In genomic region chr4:156217022-156217669, GRCm38 (mm10) we compare ENCODE assay signal across 13 mouse cellular contexts. TPM values are rescaled to one million over a fixed set of nuclear protein-coding genes. Genes with fewer than 3 reads are reported as not detected.
A peak's percentile ranks its signal among the peaks of the same experiment; 100 is the strongest.
DNase-seq lines count a peak whose midpoint lies in the region; ATAC-seq and TF ChIP-seq lines count a peak whose summit lies in the region.
"Had no signal": no experiment of that assay in that cellular context is flagged by ENCODE, and none has a peak within 500 bp of the region (broad histone marks: within the 10 kb centered on the region; RNA-seq: fewer than 3 reads in every experiment).

No protein-coding gene starts in this region.

- no peaks in the 10 kb centered on the region for H3K4me1 ChIP-seq in forebrain, embryonic 10.5 days
- no peaks in the 10 kb centered on the region for H3K4me1 ChIP-seq in forebrain, embryonic 15.5 days
- no peaks in the 10 kb centered on the region for H3K4me1 ChIP-seq in kidney, embryonic 14.5 days (ENCODE audit: control insufficient read depth, insufficient read depth, low read length)
- H3K4me1 ChIP-seq in kidney, embryonic 15.5 days: no peaks in the 10 kb centered on the region
- H3K4me1 ChIP-seq in heart, embryonic 11.5 days (ENCODE audit: control insufficient read depth, insufficient read depth, low read length): peaks cover 7% of the 10 kb centered on the region
- no peaks in the 10 kb centered on the region for H3K4me1 ChIP-seq in thymus, adult 2 months (replicated peaks; ENCODE audit: control insufficient read depth, insufficient read depth, low read length)
- H3K4me1 ChIP-seq: forebrain, embryonic 13.5 days; liver, embryonic 12.5 days had no signal

- no peaks in the 10 kb centered on the region for H3K27me3 ChIP-seq in forebrain, embryonic 10.5 days (ENCODE audit: poor library complexity, severe bottlenecking)
- no peaks in the 10 kb centered on the region for H3K27me3 ChIP-seq in forebrain, embryonic 15.5 days
- H3K27me3 ChIP-seq in kidney, embryonic 14.5 days (ENCODE audit: control insufficient read depth, insufficient read depth, low read length): no peaks in the 10 kb centered on the region
- H3K27me3 ChIP-seq in kidney, embryonic 15.5 days: no peaks in the 10 kb centered on the region
- no peaks in the 10 kb centered on the region for H3K27me3 ChIP-seq in heart, embryonic 11.5 days (ENCODE audit: control insufficient read depth, insufficient read depth, low read length)
- H3K27me3 ChIP-seq in thymus, adult 2 months (ENCODE audit: control insufficient read depth, insufficient read depth, low read length): no peaks in the 10 kb centered on the region
- H3K27me3 ChIP-seq: forebrain, embryonic 13.5 days had no signal

- H3K9ac ChIP-seq in forebrain, embryonic 15.5 days (replicated peaks): no peak overlapping the region
- H3K9ac ChIP-seq in kidney, embryonic 14.5 days (ENCODE audit: low read depth, low read length): no peak overlapping the region
- H3K9ac ChIP-seq in kidney, embryonic 15.5 days: no peak overlapping the region
- peak overlapping the region; percentile 28; the same call in 1 of the 2 replicates for H3K9ac ChIP-seq in heart, embryonic 11.5 days (ENCODE audit: low read depth, low read length)
- H3K9ac ChIP-seq: forebrain, embryonic 13.5 days; liver, embryonic 12.5 days had no signal

- TF ChIP-seq CTCF in thymus, adult 2 months (IDR thresholded peaks at IDR 0.05; ENCODE audit: borderline replicate concordance, control insufficient read depth, extremely low read depth, insufficient read depth, low read length, poor library complexity): no peak

- H3K4me2 ChIP-seq in forebrain, embryonic 15.5 days (replicated peaks): no peak overlapping the region
- H3K4me2 ChIP-seq in kidney, embryonic 14.5 days (replicated peaks; ENCODE audit: low read depth, low read length): no peak overlapping the region
- H3K4me2 ChIP-seq in kidney, embryonic 15.5 days: no peak overlapping the region
- H3K4me2 ChIP-seq in heart, embryonic 11.5 days: no peak overlapping the region
- H3K4me2 ChIP-seq: forebrain, embryonic 13.5 days; liver, embryonic 12.5 days had no signal

- TF ChIP-seq POLR2A in thymus, adult 2 months (IDR thresholded peaks at IDR 0.05; ENCODE audit: control insufficient read depth, extremely low read depth, insufficient read depth, low read length, poor library complexity): no peak

- H3K27ac ChIP-seq in forebrain, embryonic 10.5 days: 0 out of 2 replicates have a peak overlapping the region, but pooled peaks have one; percentile 25
- H3K27ac ChIP-seq in forebrain, embryonic 15.5 days (replicated peaks): no peak overlapping the region
- H3K27ac ChIP-seq in kidney, embryonic 14.5 days (ENCODE audit: low read depth, low read length): no peak overlapping the region
- no peak overlapping the region for H3K27ac ChIP-seq in kidney, embryonic 15.5 days
- no peak overlapping the region for H3K27ac ChIP-seq in heart, embryonic 11.5 days (ENCODE audit: low read depth, low read length)
- H3K27ac ChIP-seq in thymus, adult 2 months (ENCODE audit: control insufficient read depth, insufficient read depth, low read length): no peak overlapping the region
- H3K27ac ChIP-seq: forebrain, embryonic 13.5 days; liver, embryonic 12.5 days had no signal

- H3K9me3 ChIP-seq in forebrain, embryonic 10.5 days: no peaks in the 10 kb centered on the region
- no peaks in the 10 kb centered on the region for H3K9me3 ChIP-seq in forebrain, embryonic 15.5 days
- H3K9me3 ChIP-seq in kidney, embryonic 14.5 days (ENCODE audit: control insufficient read depth, low read length): no peaks in the 10 kb centered on the region
- no peaks in the 10 kb centered on the region for H3K9me3 ChIP-seq in kidney, embryonic 15.5 days (replicated peaks)
- no peaks in the 10 kb centered on the region for H3K9me3 ChIP-seq in heart, embryonic 11.5 days (replicated peaks; ENCODE audit: control insufficient read depth, low read length)
- H3K9me3 ChIP-seq: forebrain, embryonic 13.5 days; liver, embryonic 12.5 days had no signal

- H3K4me3 ChIP-seq in forebrain, embryonic 10.5 days: no peak overlapping the region
- no peak overlapping the region for H3K4me3 ChIP-seq in forebrain, embryonic 15.5 days
- no peak overlapping the region for H3K4me3 ChIP-seq in kidney, embryonic 14.5 days (ENCODE audit: low read length)
- no peak overlapping the region for H3K4me3 ChIP-seq in kidney, embryonic 15.5 days (replicated peaks)
- no peak overlapping the region for H3K4me3 ChIP-seq in heart, embryonic 11.5 days (ENCODE audit: low read depth, low read length)
- no peak overlapping the region for H3K4me3 ChIP-seq in thymus, adult 2 months (ENCODE audit: control insufficient read depth, insufficient read depth, low read length)
- H3K4me3 ChIP-seq: forebrain, embryonic 13.5 days; liver, embryonic 12.5 days had no signal

- DNase-seq in forebrain, embryonic 10.5 days (ENCODE audit: extremely low spot score, low spot score): no peak
- DNase-seq in heart, postnatal 4 days: peak; percentile 37
- no peak for DNase-seq in thymus, adult 2 months
- DNase-seq: adrenal gland, adult 2 months; embryo, embryonic 11 days had no signal

- 0 out of 2 replicates have a peak, but pooled peaks cover 6% of the 10 kb centered on the region for H3K36me3 ChIP-seq in forebrain, embryonic 10.5 days (replicated peaks)
- no peaks in the 10 kb centered on the region for H3K36me3 ChIP-seq in forebrain, embryonic 15.5 days
- no peaks in the 10 kb centered on the region for H3K36me3 ChIP-seq in kidney, embryonic 14.5 days (ENCODE audit: control insufficient read depth, insufficient read depth, low read length)
- H3K36me3 ChIP-seq in kidney, embryonic 15.5 days: no peaks in the 10 kb centered on the region
- no peaks in the 10 kb centered on the region for H3K36me3 ChIP-seq in heart, embryonic 11.5 days (ENCODE audit: control insufficient read depth, insufficient read depth, low read length)
- no peaks in the 10 kb centered on the region for H3K36me3 ChIP-seq in thymus, adult 2 months (ENCODE audit: control insufficient read depth, insufficient read depth, low read length)
- H3K36me3 ChIP-seq: liver, embryonic 12.5 days had no signal

- 89% methylated on average over 16 of the region's 16 CpGs for WGBS in forebrain, embryonic 10.5 days
- WGBS in forebrain, embryonic 15.5 days: 82% methylated on average over 16 of the region's 16 CpGs
- WGBS in kidney, embryonic 14.5 days: 76% methylated on average over 16 of the region's 16 CpGs
- WGBS in kidney, embryonic 15.5 days: 77% methylated on average over 16 of the region's 16 CpGs
- 65% methylated on average over 16 of the region's 16 CpGs for WGBS in heart, embryonic 11.5 days (ENCODE audit: insufficient replicate concordance)
- WGBS in thymus, adult 2 months: 93% methylated on average over 16 of the region's 16 CpGs

- no peak for ATAC-seq in forebrain, embryonic 15.5 days (replicated peaks)
- ATAC-seq in kidney, embryonic 14.5 days (ENCODE audit: low FRiP score, low TSS enrichment): 0 out of 2 replicates have a peak, but pooled peaks have one; percentile 30
- ATAC-seq in kidney, embryonic 15.5 days (replicated peaks; ENCODE audit: low FRiP score): no peak
- peak; percentile 52; the same call in 1 of the 2 replicates for ATAC-seq in heart, embryonic 11.5 days (replicated peaks; ENCODE audit: insufficient number of reproducible peaks, low FRiP score, low TSS enrichment)
- ATAC-seq in activated CD4-positive, CD25-positive, alpha-beta regulatory T cell, adult 4 months: no peak
- ATAC-seq: forebrain, embryonic 13.5 days; liver, embryonic 12.5 days had no signal

RNA-seq across cellular contexts. Expression of gene Perm1, which starts 1.5 kb away (rescaled TPM):
- 1.1 TPM in 2 replicates for polyA plus RNA-seq in forebrain, embryonic 10.5 days (2016; fragmentation: Nextera tagmentation; extraction: Ambion mirVana)
- 1.7 and 2.0 TPM in 2 replicates for polyA plus RNA-seq in forebrain, embryonic 15.5 days (2015; fragmentation: Nextera tagmentation; extraction: Ambion mirVana)
- 0.67 and 0.92 TPM in 2 replicates for polyA plus RNA-seq in kidney, embryonic 14.5 days (2014; fragmentation: Nextera tagmentation; extraction: Ambion mirVana)
- polyA plus RNA-seq in kidney, embryonic 15.5 days (2015; fragmentation: Nextera tagmentation; extraction: Ambion mirVana): 0.84 and 1.0 TPM in 2 replicates
- polyA plus RNA-seq in heart, embryonic 11.5 days (2014; fragmentation: Nextera tagmentation; extraction: Ambion mirVana): 0.58 and 0.72 TPM in 2 replicates
- 100 to 1,000 TPM in 1 of 2 experiments, 10 to 100 TPM in 1; 91.2 to 106 TPM for total RNA-seq in heart, postnatal 4 days (2021)
- polyA plus RNA-seq in thymus, adult 2 months (2012; rRNA removed): 2.0 and 9.5 TPM in 2 replicates
- 1 to 10 TPM in 1 of 2 experiments, under 1 TPM in 1; 0.30 to 1.3 TPM for polyA plus RNA-seq in activated CD4-positive, CD25-positive, alpha-beta regulatory T cell, adult 4 months (2017; shearing (Covaris generic))
- total RNA-seq: megakaryocyte-erythroid progenitor cell, adult 5-6 weeks had no signal

RNA-seq across cellular contexts. Expression of gene AW011738, which starts 14.0 kb away (rescaled TPM):
- polyA plus RNA-seq in forebrain, embryonic 10.5 days (2016; fragmentation: Nextera tagmentation; extraction: Ambion mirVana): 3.9 and 4.4 TPM in 2 replicates
- 4.2 and 4.3 TPM in 2 replicates for polyA plus RNA-seq in forebrain, embryonic 15.5 days (2015; fragmentation: Nextera tagmentation; extraction: Ambion mirVana)
- polyA plus RNA-seq in kidney, embryonic 14.5 days (2014; fragmentation: Nextera tagmentation; extraction: Ambion mirVana): 1.0 and 1.6 TPM in 2 replicates
- polyA plus RNA-seq in kidney, embryonic 15.5 days (2015; fragmentation: Nextera tagmentation; extraction: Ambion mirVana): 7.6 and 7.8 TPM in 2 replicates
- polyA plus RNA-seq in heart, embryonic 11.5 days (2014; fragmentation: Nextera tagmentation; extraction: Ambion mirVana): 0.70 and 1.0 TPM in 2 replicates
- total RNA-seq in heart, postnatal 4 days (2021): 1 to 10 TPM; 7.6 to 7.7 TPM
- 10.0 and 10.8 TPM in 2 replicates for polyA plus RNA-seq in thymus, adult 2 months (2012; rRNA removed)
- polyA plus RNA-seq in activated CD4-positive, CD25-positive, alpha-beta regulatory T cell, adult 4 months (2017; shearing (Covaris generic)): 1 to 10 TPM; 2.6 to 7.4 TPM

RNA-seq across cellular contexts. Expression of gene Isg15, which starts 16.5 kb away (rescaled TPM):
- 0.38 and 0.43 TPM in 2 replicates for polyA plus RNA-seq in forebrain, embryonic 10.5 days (2016; fragmentation: Nextera tagmentation; extraction: Ambion mirVana)
- 1.5 and 2.1 TPM in 2 replicates for polyA plus RNA-seq in forebrain, embryonic 15.5 days (2015; fragmentation: Nextera tagmentation; extraction: Ambion mirVana)
- 0.36 TPM in 1 of 2 replicates, not detected in the other for polyA plus RNA-seq in kidney, embryonic 14.5 days (2014; fragmentation: Nextera tagmentation; extraction: Ambion mirVana)
- polyA plus RNA-seq in kidney, embryonic 15.5 days (2015; fragmentation: Nextera tagmentation; extraction: Ambion mirVana): 2.4 and 2.5 TPM in 2 replicates
- polyA plus RNA-seq in heart, embryonic 11.5 days (2014; fragmentation: Nextera tagmentation; extraction: Ambion mirVana): 0.29 and 0.41 TPM in 2 replicates
- total RNA-seq in heart, postnatal 4 days (2021): 1 to 10 TPM; 1.3 to 1.4 TPM
- polyA plus RNA-seq in thymus, adult 2 months (2012; rRNA removed): 40.6 and 51.1 TPM in 2 replicates
- polyA plus RNA-seq in activated CD4-positive, CD25-positive, alpha-beta regulatory T cell, adult 4 months (2017; shearing (Covaris generic)): 10 to 100 TPM; 29.5 to 84.6 TPM

RNA-seq across cellular contexts. Expression of gene Plekhn1, which starts 17.5 kb away (rescaled TPM):
- 21.9 and 23.1 TPM in 2 replicates for polyA plus RNA-seq in forebrain, embryonic 10.5 days (2016; fragmentation: Nextera tagmentation; extraction: Ambion mirVana)
- polyA plus RNA-seq in forebrain, embryonic 15.5 days (2015; fragmentation: Nextera tagmentation; extraction: Ambion mirVana): 27.3 and 29.0 TPM in 2 replicates
- 17.4 and 20.3 TPM in 2 replicates for polyA plus RNA-seq in kidney, embryonic 14.5 days (2014; fragmentation: Nextera tagmentation; extraction: Ambion mirVana)
- polyA plus RNA-seq in kidney, embryonic 15.5 days (2015; fragmentation: Nextera tagmentation; extraction: Ambion mirVana): 19.1 and 21.4 TPM in 2 replicates
- 8.7 and 12.2 TPM in 2 replicates for polyA plus RNA-seq in heart, embryonic 11.5 days (2014; fragmentation: Nextera tagmentation; extraction: Ambion mirVana)
- total RNA-seq in heart, postnatal 4 days (2021): 10 to 100 TPM in 1 of 2 experiments, 1 to 10 TPM in 1; 9.1 to 10.2 TPM
- polyA plus RNA-seq in thymus, adult 2 months (2012; rRNA removed): 141 and 145 TPM in 2 replicates
- 1 to 10 TPM; 5.8 to 6.1 TPM for polyA plus RNA-seq in activated CD4-positive, CD25-positive, alpha-beta regulatory T cell, adult 4 months (2017; shearing (Covaris generic))

RNA-seq across cellular contexts. Expression of gene Noc2l, which starts 18.7 kb away (rescaled TPM):
- polyA plus RNA-seq in forebrain, embryonic 10.5 days (2016; fragmentation: Nextera tagmentation; extraction: Ambion mirVana): 122 and 124 TPM in 2 replicates
- 61.0 and 61.6 TPM in 2 replicates for polyA plus RNA-seq in forebrain, embryonic 15.5 days (2015; fragmentation: Nextera tagmentation; extraction: Ambion mirVana)
- 79.7 and 109 TPM in 2 replicates for polyA plus RNA-seq in kidney, embryonic 14.5 days (2014; fragmentation: Nextera tagmentation; extraction: Ambion mirVana)
- 85.8 and 90.3 TPM in 2 replicates for polyA plus RNA-seq in kidney, embryonic 15.5 days (2015; fragmentation: Nextera tagmentation; extraction: Ambion mirVana)
- 47.8 and 50.4 TPM in 2 replicates for polyA plus RNA-seq in heart, embryonic 11.5 days (2014; fragmentation: Nextera tagmentation; extraction: Ambion mirVana)
- 10 to 100 TPM; 25.2 to 25.4 TPM for total RNA-seq in heart, postnatal 4 days (2021)
- 154 and 158 TPM in 2 replicates for polyA plus RNA-seq in thymus, adult 2 months (2012; rRNA removed)
- polyA plus RNA-seq in activated CD4-positive, CD25-positive, alpha-beta regulatory T cell, adult 4 months (2017; shearing (Covaris generic)): 10 to 100 TPM; 14.5 to 15.9 TPM

Comparison
In these comparisons a context has a peak if more than half of its experiments do, and no peak if none do; other contexts are left out.
1. ATAC-seq: peak in kidney, embryonic 14.5 days (single experiment) and heart, embryonic 11.5 days (single experiment); none in forebrain, embryonic 15.5 days (single experiment), kidney, embryonic 15.5 days (single experiment) and activated CD4-positive, CD25-positive, alpha-beta regulatory T cell, adult 4 months (single experiment).